Mouse (Mus musculus) MEL (cell line): Measurements from ENCODE around the gene Brd9. TPM values are rescaled to one million over a fixed set of nuclear protein-coding genes. Genes with fewer than 3 reads are reported as not detected.
A peak's percentile ranks its signal among the peaks of the same experiment; 100 is the strongest.

ENCODE experiments used
- DNase-seq: peaks from one replicate; pipeline ENCODE4 v3.0.0; 2011; ENCODE audit warnings: low read depth, low spot score
- H3K27ac ChIP-seq: 2 replicates; pipeline ENCODE4 v1.5.1; 2012; ENCODE audit warnings: low read depth, mild to moderate bottlenecking, control low read depth, low read length, moderate library complexity; ENCODE audit not compliant: control insufficient read depth
- H3K27me3 ChIP-seq, 2 experiments: fragments of 150-350 bp in 1 of 2; sonication (generic) in 1 of 2; 2 replicates each; pipeline ENCODE4 v1.6.1; 2012; ENCODE audit warnings: low read length in 2 of 2, mild to moderate bottlenecking in 2 of 2, improper control_type of control experiment in 1 of 2, moderate library complexity in 1 of 2; ENCODE audit not compliant: insufficient read depth in 2 of 2, control insufficient read depth in 1 of 2
- H3K36me3 ChIP-seq, 2 experiments: 2 replicates each; pipeline ENCODE4 v1.6.1; 2012 to 2014; ENCODE audit warnings: low read length in 2 of 2, improper control_type of control experiment in 1 of 2, inconsistent platforms in 1 of 2, mild to moderate bottlenecking in 1 of 2; ENCODE audit not compliant: insufficient read depth in 2 of 2, control insufficient read depth in 1 of 2
- H3K4me1 ChIP-seq, 2 experiments: fragments of 150-350 bp in 1 of 2; sonication (generic) in 1 of 2; 2 replicates each; pipeline ENCODE4 v1.6.1; 2012; ENCODE audit warnings: low read length in 2 of 2, improper control_type of control experiment in 1 of 2, mild to moderate bottlenecking in 1 of 2; ENCODE audit not compliant: insufficient read depth in 2 of 2, control insufficient read depth in 1 of 2
- H3K4me3 ChIP-seq, 2 experiments: fragments of 150-350 bp in 1 of 2; sonication (generic) in 1 of 2; 2 replicates each; pipeline ENCODE4 v1.5.1; 2012; ENCODE audit warnings: low read depth in 2 of 2, low read length in 2 of 2, mild to moderate bottlenecking in 2 of 2, moderate library complexity in 2 of 2, control low read depth in 1 of 2, improper control_type of control experiment in 1 of 2; ENCODE audit not compliant: control insufficient read depth in 1 of 2, insufficient read depth in 1 of 2
- H3K79me2 ChIP-seq: 2 replicates; pipeline ENCODE4 v1.6.1; 2012; ENCODE audit warnings: mild to moderate bottlenecking, low read length, moderate library complexity; ENCODE audit not compliant: control insufficient read depth, poor library complexity, insufficient read depth
- H3K9ac ChIP-seq: 2 replicates; pipeline ENCODE4 v1.6.1; 2012; ENCODE audit warnings: low read depth, mild to moderate bottlenecking, control low read depth, low read length, moderate library complexity; ENCODE audit not compliant: control insufficient read depth, poor library complexity, severe bottlenecking
- H3K9me3 ChIP-seq: fragments of 150-350 bp; sonication (generic); replicated peaks from 2 replicates; pipeline ENCODE4 v1.6.1; 2012; ENCODE audit warnings: mild to moderate bottlenecking, low read length, improper control_type of control experiment, moderate library complexity; ENCODE audit not compliant: insufficient read depth
- CHD1 ChIP-seq: IDR thresholded peaks from 2 replicates; pipeline ENCODE4 v1.6.1; 2012; ENCODE audit warnings: low read depth, mild to moderate bottlenecking, inconsistent platforms, low read length, improper control_type of control experiment
- CHD2 ChIP-seq: IDR thresholded peaks from 2 replicates; pipeline ENCODE4 v1.6.1; 2011; ENCODE audit warnings: low read length, improper control_type of control experiment
- CTCF ChIP-seq, 3 experiments: IDR thresholded peaks in 2 of 3; conservative IDR thresholded peaks in 1 of 3; 2 replicates each; pipeline ENCODE4 v1.5.1; 2011 to 2012; ENCODE audit warnings: low read length in 3 of 3, low read depth in 2 of 3, mild to moderate bottlenecking in 2 of 3, improper control_type of control experiment in 1 of 3, inconsistent platforms in 1 of 3, mixed read lengths in 1 of 3, moderate library complexity in 1 of 3; ENCODE audit not compliant: control insufficient read depth in 1 of 3, insufficient read depth in 1 of 3, poor library complexity in 1 of 3, severe bottlenecking in 1 of 3
- ELF1 ChIP-seq: IDR thresholded peaks from 2 replicates; pipeline ENCODE4 v1.6.1; 2014; ENCODE audit warnings: low read depth, mild to moderate bottlenecking, inconsistent platforms, low read length, improper control_type of control experiment, moderate library complexity
- EP300 ChIP-seq, 2 experiments: IDR thresholded peaks; 2 replicates each; pipeline ENCODE4 v1.6.1; 2011; ENCODE audit warnings: improper control_type of control experiment in 2 of 2, low read length in 2 of 2, low read depth in 1 of 2, mild to moderate bottlenecking in 1 of 2
- GABPA ChIP-seq: IDR thresholded peaks from 2 replicates; pipeline ENCODE4 v1.6.1; 2012; ENCODE audit warnings: low read depth, mild to moderate bottlenecking, inconsistent platforms, low read length, improper control_type of control experiment, moderate library complexity
- GATA1 ChIP-seq: IDR thresholded peaks from 2 replicates; pipeline ENCODE4 v1.6.1; 2011; ENCODE audit warnings: low read depth, low read length, improper control_type of control experiment
- HCFC1 ChIP-seq: IDR thresholded peaks from 2 replicates; pipeline ENCODE4 v1.6.1; 2012; ENCODE audit warnings: low read depth, mild to moderate bottlenecking, inconsistent platforms, low read length, improper control_type of control experiment, moderate library complexity
- MAX ChIP-seq: IDR thresholded peaks from 2 replicates; pipeline ENCODE4 v1.6.1; 2011; ENCODE audit warnings: low read length, improper control_type of control experiment
- MAZ ChIP-seq: IDR thresholded peaks from 2 replicates; pipeline ENCODE4 v1.6.1; 2012; ENCODE audit warnings: low read depth, mild to moderate bottlenecking, inconsistent platforms, low read length, improper control_type of control experiment
- MXI1 ChIP-seq: IDR thresholded peaks from 2 replicates; pipeline ENCODE4 v1.6.1; 2011; ENCODE audit warnings: mild to moderate bottlenecking, low read depth, low read length, improper control_type of control experiment
- MYB ChIP-seq: IDR thresholded peaks from 2 replicates; pipeline ENCODE4 v1.6.1; 2011; ENCODE audit warnings: mild to moderate bottlenecking, low read depth, low read length, improper control_type of control experiment
- MYC ChIP-seq: IDR thresholded peaks from 2 replicates; pipeline ENCODE4 v1.6.1; 2011; ENCODE audit warnings: low read depth, mild to moderate bottlenecking, low read length, improper control_type of control experiment, moderate library complexity
- NRF1 ChIP-seq: IDR thresholded peaks from 2 replicates; pipeline ENCODE4 v1.6.1; 2014; ENCODE audit warnings: low read depth, mild to moderate bottlenecking, inconsistent platforms, low read length, improper control_type of control experiment, moderate library complexity; ENCODE audit not compliant: poor library complexity, insufficient read depth, severe bottlenecking
- POLR2A ChIP-seq, 2 experiments: IDR thresholded peaks; 2 replicates each; pipeline ENCODE4 v1.6.1; 2011 to 2012; ENCODE audit warnings: low read length in 2 of 2, mild to moderate bottlenecking in 2 of 2, control low read depth in 1 of 2, improper control_type of control experiment in 1 of 2, low read depth in 1 of 2, moderate library complexity in 1 of 2; ENCODE audit not compliant: control insufficient read depth in 1 of 2, insufficient read depth in 1 of 2, poor library complexity in 1 of 2
- POLR2AphosphoS2 ChIP-seq: IDR thresholded peaks from 2 replicates; pipeline ENCODE4 v1.6.1; 2011; ENCODE audit warnings: low read length, improper control_type of control experiment
- RAD21 ChIP-seq: IDR thresholded peaks from 2 replicates; pipeline ENCODE4 v1.6.1; 2011; ENCODE audit warnings: mild to moderate bottlenecking, low read depth, low read length, improper control_type of control experiment
- RCOR1 ChIP-seq: IDR thresholded peaks from 2 replicates; pipeline ENCODE4 v1.6.1; 2012; ENCODE audit warnings: low read depth, mild to moderate bottlenecking, inconsistent platforms, low read length, improper control_type of control experiment
- SIN3A ChIP-seq: IDR thresholded peaks from 2 replicates; pipeline ENCODE4 v1.6.1; 2012; ENCODE audit warnings: low read length, improper control_type of control experiment, inconsistent platforms
- TBP ChIP-seq: IDR thresholded peaks from 2 replicates; pipeline ENCODE4 v1.8.0; 2011; ENCODE audit warnings: low read depth, low read length, improper control_type of control experiment
- TCF12 ChIP-seq: IDR thresholded peaks from 2 replicates; pipeline ENCODE4 v1.6.1; 2014; ENCODE audit warnings: low read depth, mild to moderate bottlenecking, inconsistent platforms, low read length, improper control_type of control experiment, moderate library complexity
- UBTF ChIP-seq: IDR thresholded peaks from 2 replicates; pipeline ENCODE4 v1.6.1; 2012; ENCODE audit warnings: low read depth, mild to moderate bottlenecking, inconsistent platforms, low read length, improper control_type of control experiment, moderate library complexity, borderline replicate concordance; ENCODE audit not compliant: insufficient read depth
- USF1 ChIP-seq: IDR thresholded peaks from 2 replicates; pipeline ENCODE4 v1.6.1; 2014; ENCODE audit warnings: low read depth, mild to moderate bottlenecking, inconsistent platforms, low read length, improper control_type of control experiment, moderate library complexity
- ZC3H11A ChIP-seq: IDR thresholded peaks from 2 replicates; pipeline ENCODE4 v1.6.1; 2012; ENCODE audit warnings: low read depth, mild to moderate bottlenecking, inconsistent platforms, low read length, improper control_type of control experiment
- ZKSCAN1 ChIP-seq: IDR thresholded peaks from 2 replicates; pipeline ENCODE4 v1.6.1; 2012; ENCODE audit warnings: low read depth, mild to moderate bottlenecking, inconsistent platforms, low read length, improper control_type of control experiment, moderate library complexity
- ZMIZ1 ChIP-seq: IDR thresholded peaks from 2 replicates; pipeline ENCODE4 v1.6.1; 2012; ENCODE audit warnings: low read depth, mild to moderate bottlenecking, inconsistent platforms, low read length, improper control_type of control experiment, moderate library complexity
- ZNF384 ChIP-seq: IDR thresholded peaks from 2 replicates; pipeline ENCODE4 v1.6.1; 2012; ENCODE audit warnings: low read depth, mild to moderate bottlenecking, inconsistent platforms, low read length, improper control_type of control experiment
- polyA plus RNA-seq, 2 experiments: library from polyadenylated mRNA; stranded (reverse) in 1 of 2; unstranded in 1 of 2; fragments of >175 nt in 1 of 2; fragments of >200 nt in 1 of 2; gene quantifications; 2 replicates each; pipeline versions ENCODE4 v1.2.1 to v1.2.4; 2012; ENCODE audit warnings: low replicate concordance in 2 of 2, low read depth in 1 of 2; ENCODE audit not compliant: insufficient read length in 2 of 2, insufficient read depth in 1 of 2, missing spikeins in 1 of 2
- total RNA-seq: library from RNA; depleted of rRNA; stranded (reverse); fragments of 300-350 nt; gene quantifications from 2 replicates; pipeline ENCODE4 v1.2.3, GENCODE M21; 2012

Brd9 gene
- total and polyA plus RNA-seq, 3 experiments = 21.4 to 29.2 TPM; not detected in 1

GRCm38 (mm10) chr13:74008948-74009718 is 71.5 kb downstream of the Brd9 start, which contains the start of gene Tppp:
Tppp (plus strand) TSS chr13:74009407.
- H3K27me3 ChIP-seq = peaks cover 0 to 1% of the 10 kb centered on the region in 2 experiments; a peak in 2 of 4 replicates
- H3K9ac ChIP-seq = peak within 1 kb of the TSS; percentile 55; the same call in 1 of the 2 replicates
- H3K4me1 ChIP-seq = 0 out of 4 replicates have a peak, but pooled peaks cover 0 to 3% of the 10 kb centered on the region in 2 experiments
- H3K36me3 ChIP-seq = no peaks in the 10 kb centered on the region
- no peak within 1 kb of the TSS for H3K27ac ChIP-seq
- H3K79me2 ChIP-seq = no peaks in the 10 kb centered on the region
- TF ChIP-seq GABPA = no peak
- no peak for TF ChIP-seq TCF12
- no peak for TF ChIP-seq ZMIZ1
- TF ChIP-seq CHD2 = no peak
- TF ChIP-seq CHD1 = no peak
- TF ChIP-seq MAX = no peak
- TF ChIP-seq HCFC1 = no peak
- no peak for TF ChIP-seq MYC
- TF ChIP-seq USF1 = no peak
- TF ChIP-seq RCOR1 = no peak
- TF ChIP-seq RAD21 = no peak
- TF ChIP-seq ZKSCAN1 = no peak
- no peak for TF ChIP-seq ZNF384
- TF ChIP-seq NRF1 = peak; percentile 34; the same call in 1 of the 2 replicates
- TF ChIP-seq ZC3H11A = no peak
- no peak for TF ChIP-seq EP300 (IDR thresholded peaks at IDR 0.05; ENCODE audit: low read depth in 1 of 2, low read length in 2 of 2)
- TF ChIP-seq UBTF = no peak
- TF ChIP-seq TBP = no peak
- no peak; a peak in 1 of 4 replicates for TF ChIP-seq POLR2A (IDR thresholded peaks at IDR 0.05; ENCODE audit: control insufficient read depth in 1 of 2, insufficient read depth in 1 of 2, low read depth in 1 of 2, low read length in 2 of 2, poor library complexity in 1 of 2)
- peak; percentile 78; the same call in 1 of the 2 replicates for TF ChIP-seq MAZ
- no peak for TF ChIP-seq POLR2AphosphoS2
- TF ChIP-seq MXI1 = 0 out of 2 replicates have a peak, but pooled peaks have one; percentile 22
- no peak for TF ChIP-seq MYB
- TF ChIP-seq GATA1 = no peak
- TF ChIP-seq CTCF (IDR thresholded peaks at IDR 0.05 in 2 of 3, conservative IDR thresholded peaks at IDR 0.05 in 1 of 3; ENCODE audit: control insufficient read depth in 1 of 3, insufficient read depth in 1 of 3, low read depth in 2 of 3, low read length in 3 of 3, poor library complexity in 1 of 3, severe bottlenecking in 1 of 3) = no peak
- 0 out of 2 replicates have a peak, but pooled peaks have one; percentile 27 for TF ChIP-seq SIN3A
- TF ChIP-seq ELF1 = no peak
- no peaks in the 10 kb centered on the region for H3K9me3 ChIP-seq
- H3K4me3 ChIP-seq = peak within 1 kb of the TSS; percentile 21 to 63
- peak; percentile 92 for DNase-seq
